Mouse (Mus musculus) T-cell, adult 66 days (primary cell): ENCODE data around the gene Best2. TPM values are rescaled to one million over a fixed set of nuclear protein-coding genes. Genes with fewer than 3 reads are reported as not detected.

Source experiments
- total RNA-seq, 2 experiments: library from RNA; stranded (reverse); gene quantifications; 3 replicates in 1 of 2; 4 replicates in 1 of 2; pipeline ENCODE4 v1.2.4; 2023

Gene Best2
- not detected for total RNA-seq

GRCm38 (mm10) chr8:85014431-85014830 is at the start of gene Best2:
TSS of gene Best2 (minus strand) at chr8:85014531.

GRCm38 (mm10) chr8:85059879-85060616 is 45.7 kb upstream of the Best2 start, which contains the start of gene Fbxw9:
TSS of gene Fbxw9 (plus strand) at chr8:85060055.

GRCm38 (mm10) chr8:85036718-85037365 is 22.5 kb upstream of the Best2 start, which contains the start of gene Tnpo2:
TSS of gene Tnpo2 (plus strand) at chr8:85036915.

GRCm38 (mm10) chr8:85026670-85027515 is 12.6 kb upstream of the Best2 start, which contains the start of gene Trir:
TSS of gene Trir (plus strand) at chr8:85026823.

GRCm38 (mm10) chr8:85025098-85025932 is 11.0 kb upstream of the Best2 start, which contains the start of gene Asna1:
TSS of gene Asna1 (minus strand) at chr8:85025281.

GRCm38 (mm10) chr8:84990349-84990748 is 24.0 kb downstream of the Best2 start, which contains the start of gene Hook2:
TSS of gene Hook2 (plus strand) at chr8:84990603.

GRCm38 (mm10) chr8:84978248-84978940 is 35.9 kb downstream of the Best2 start, which contains the start of gene Junb:
TSS of gene Junb (minus strand) at chr8:84978718.

GRCm38 (mm10) chr8:84969241-84970134 is 44.8 kb downstream of the Best2 start, which contains the start of the genes Gm49661, Prdx2 and Rnaseh2a:
TSS of gene Gm49661 (minus strand) at chr8:84969433.
TSS of gene Prdx2 (plus strand) at chr8:84969587.
TSS of gene Rnaseh2a (minus strand) at chr8:84969767.

Other genes starting within 250 kb of the Best2 start
- gene Nfix, start 214.2 kb downstream of the Best2 start, total RNA-seq = 10 to 100 TPM in 1 of 2 experiments, 1 to 10 TPM in 1; 9.5 to 14.2 TPM
- gene Dand5, start 191.7 kb downstream of the Best2 start, total RNA-seq = 1 to 10 TPM; 4.3 TPM
- 10 to 100 TPM; 17.9 to 19.1 TPM for gene Gadd45gip1, start 183.0 kb downstream of the Best2 start, total RNA-seq
- gene Rad23a, start 173.9 kb downstream of the Best2 start, total RNA-seq = 10 to 100 TPM; 66.8 to 83.2 TPM
- gene Calr, start 167.6 kb downstream of the Best2 start, total RNA-seq = 100 to 1,000 TPM; 469 to 498 TPM
- gene Farsa, start 157.5 kb downstream of the Best2 start, total RNA-seq = 10 to 100 TPM; 82.8 to 83.0 TPM
- gene Syce2, start 142.4 kb downstream of the Best2 start, total RNA-seq = 1 to 10 TPM; 3.1 to 6.1 TPM
- 10 to 100 TPM; 24.0 to 27.5 TPM for gene Gcdh, start 120.6 kb downstream of the Best2 start, total RNA-seq
- 1 to 10 TPM; 1.5 to 3.6 TPM for gene Klf1, start 112.6 kb downstream of the Best2 start, total RNA-seq
- gene Dnase2a, start 106.0 kb downstream of the Best2 start, total RNA-seq = 10 to 100 TPM in 1 of 2 experiments, 1 to 10 TPM in 1; 7.9 to 10.2 TPM
- under 1 TPM; 0.24 to 0.41 TPM for gene Mast1, start 77.2 kb downstream of the Best2 start, total RNA-seq
- not detected for gene Rtbdn, start 67.5 kb downstream of the Best2 start, total RNA-seq
- not detected for gene Gm49661, start 45.1 kb downstream of the Best2 start, total RNA-seq
- gene Prdx2, start 44.9 kb downstream of the Best2 start, total RNA-seq = 10 to 100 TPM; 55.9 to 62.7 TPM
- 10 to 100 TPM; 29.4 to 43.7 TPM for gene Rnaseh2a, start 44.8 kb downstream of the Best2 start, total RNA-seq
- 1,000 to 10,000 TPM in 1 of 2 experiments, 100 to 1,000 TPM in 1; 984 to 1,316 TPM for gene Junb, start 35.8 kb downstream of the Best2 start, total RNA-seq
- gene Hook2, start 23.9 kb downstream of the Best2 start, total RNA-seq = 1 to 10 TPM; 3.6 to 4.5 TPM
- gene Asna1, start 10.8 kb upstream of the Best2 start, total RNA-seq = 10 to 100 TPM; 54.4 to 59.1 TPM
- 100 to 1,000 TPM; 172 to 188 TPM for gene Trir, start 12.3 kb upstream of the Best2 start, total RNA-seq
- gene Tnpo2, start 22.4 kb upstream of the Best2 start, total RNA-seq = 10 to 100 TPM; 69.8 to 78.0 TPM
- 10 to 100 TPM; 14.6 to 16.2 TPM for gene Fbxw9, start 45.5 kb upstream of the Best2 start, total RNA-seq
- gene Gm5741, start 53.5 kb upstream of the Best2 start, total RNA-seq = not detected
- 100 to 1,000 TPM in 1 of 2 experiments, 10 to 100 TPM in 1; 84.0 to 107 TPM for gene Dhps, start 57.2 kb upstream of the Best2 start, total RNA-seq
- 10 to 100 TPM; 54.2 to 62.3 TPM for gene Wdr83os, start 66.2 kb upstream of the Best2 start, total RNA-seq
- 10 to 100 TPM; 13.1 to 20.0 TPM for gene Wdr83, start 66.8 kb upstream of the Best2 start, total RNA-seq
- 100 to 1,000 TPM; 108 to 116 TPM for gene Man2b1, start 68.7 kb upstream of the Best2 start, total RNA-seq
- not detected for gene Zfp791, start 108.6 kb upstream of the Best2 start, total RNA-seq
- not detected for gene Cks1brt, start 137.4 kb upstream of the Best2 start, total RNA-seq
- not detected for gene Olfr371, start 211.5 kb upstream of the Best2 start, total RNA-seq